Mouse (Mus musculus) CH12F3 (cell line): Measurements from ENCODE around the gene Selp.

ENCODE experiments used
- in situ Hi-C: fragments of 300-500 bp; cut with MboI; formaldehyde crosslinking; loops from 2 replicates; pipeline ENCODE4 v1.14.3; 2020; ENCODE audit warnings: low sequenced_read_pairs

Selp gene

DNA sequence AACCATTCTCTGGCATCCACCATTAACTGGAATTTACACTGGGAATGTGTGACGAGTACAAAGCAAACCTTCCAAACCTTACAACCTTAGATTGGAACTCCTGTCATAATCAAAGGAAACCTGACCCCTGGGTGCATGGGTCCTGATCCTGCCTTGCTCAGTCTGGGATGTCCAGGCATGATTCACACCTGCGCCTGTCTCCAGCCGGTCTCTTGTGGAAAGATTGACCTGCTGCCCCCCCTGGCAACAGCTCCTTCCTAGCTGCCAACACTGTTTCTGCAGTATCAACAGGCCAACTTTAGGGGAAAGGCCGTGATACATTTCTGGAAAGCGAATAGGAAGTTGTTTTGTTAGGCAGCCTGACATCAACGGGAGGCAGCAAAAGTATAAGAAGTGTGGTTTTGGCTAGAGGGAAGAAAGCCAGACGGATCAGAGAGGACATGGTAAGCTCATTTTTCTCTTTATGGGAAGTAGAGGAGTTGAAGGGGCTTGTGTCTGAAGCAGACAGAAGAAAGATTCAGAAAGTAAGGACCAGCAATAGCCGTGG, at the start of gene Selp:
Gene Selp (plus strand): TSS at position 318 of the 547 bp plus-strand sequence.
- in situ Hi-C loops = no loop called here

DNA sequence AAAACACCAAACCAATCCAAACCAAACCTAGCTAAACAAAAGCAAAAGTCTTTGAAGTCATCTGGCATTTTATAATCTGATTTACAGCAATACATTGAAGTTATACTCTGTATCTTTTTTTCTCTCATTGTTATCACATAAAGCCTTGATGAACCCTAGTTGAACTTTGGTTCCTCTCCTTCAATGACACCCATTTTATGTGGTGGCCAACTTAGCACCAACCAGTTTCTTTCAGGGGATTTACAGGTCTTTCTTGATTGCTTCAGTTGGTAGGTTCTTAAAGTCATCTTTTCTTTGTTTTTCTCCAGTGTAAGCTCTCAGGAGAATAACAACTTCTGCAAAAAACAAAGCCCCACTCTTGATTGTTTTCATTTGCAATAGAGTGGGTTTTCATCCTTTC, 45.8 kb upstream of the Selp start:
- in situ Hi-C loops = no loop called here

DNA sequence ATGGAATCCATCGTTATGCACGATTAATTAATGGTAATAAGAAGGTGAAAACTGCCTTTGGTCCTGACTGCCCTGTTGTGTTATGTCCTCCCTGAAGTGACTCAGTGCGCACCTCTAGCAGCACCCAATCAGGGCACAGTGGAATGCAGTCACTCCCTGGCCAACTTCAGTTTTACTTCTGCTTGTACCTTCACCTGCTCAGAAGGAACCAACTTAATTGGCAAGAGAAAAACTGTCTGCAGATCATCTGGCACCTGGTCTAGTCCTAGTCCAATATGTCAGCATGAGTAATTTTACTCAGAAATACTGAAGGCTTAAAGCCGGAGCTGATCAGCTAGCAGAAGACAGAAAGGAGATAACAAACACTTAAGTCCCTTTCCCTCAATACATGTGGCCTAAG, 44.6 kb upstream of the Selp start:
- in situ Hi-C loops = no loop called here

DNA sequence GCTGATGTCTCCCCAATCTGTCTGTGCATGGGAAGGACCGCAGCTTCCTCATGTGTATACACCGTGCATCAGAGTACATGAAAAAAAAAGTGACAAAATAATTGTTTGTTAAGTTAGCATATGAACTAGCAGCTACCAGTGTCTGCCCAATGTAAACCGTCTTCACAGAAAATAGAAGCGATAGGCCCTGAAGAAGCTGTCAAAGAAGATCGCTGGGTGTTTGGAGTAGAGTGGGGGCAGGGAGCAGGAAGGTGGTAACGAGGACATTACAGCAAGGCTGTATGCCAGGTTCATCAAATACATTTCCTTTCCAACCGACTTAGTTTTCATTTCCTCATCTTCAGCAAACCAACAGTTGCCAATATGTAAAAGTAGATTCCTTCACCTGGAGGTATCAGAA, 44.0 kb upstream of the Selp start:
- in situ Hi-C loops = no loop called here

DNA sequence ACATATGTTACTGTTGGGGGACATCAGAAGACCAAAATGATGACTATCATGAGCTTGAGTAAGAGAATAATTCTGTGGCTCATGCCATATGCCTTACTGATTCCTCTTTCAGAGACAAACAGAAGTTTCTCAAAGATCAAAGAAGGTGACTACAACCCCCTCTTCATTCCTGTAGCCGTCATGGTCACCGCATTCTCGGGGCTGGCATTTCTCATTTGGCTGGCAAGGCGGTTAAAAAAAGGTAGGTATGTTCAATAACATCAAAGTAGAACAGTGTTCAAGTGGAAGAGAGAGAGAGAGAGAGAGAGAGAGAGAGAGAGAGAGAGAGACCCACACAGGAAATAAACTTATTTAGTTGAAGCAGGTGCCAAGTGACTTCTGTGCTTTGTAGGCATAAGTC, 43.1 kb upstream of the Selp start:
- in situ Hi-C loops = no loop called here

DNA sequence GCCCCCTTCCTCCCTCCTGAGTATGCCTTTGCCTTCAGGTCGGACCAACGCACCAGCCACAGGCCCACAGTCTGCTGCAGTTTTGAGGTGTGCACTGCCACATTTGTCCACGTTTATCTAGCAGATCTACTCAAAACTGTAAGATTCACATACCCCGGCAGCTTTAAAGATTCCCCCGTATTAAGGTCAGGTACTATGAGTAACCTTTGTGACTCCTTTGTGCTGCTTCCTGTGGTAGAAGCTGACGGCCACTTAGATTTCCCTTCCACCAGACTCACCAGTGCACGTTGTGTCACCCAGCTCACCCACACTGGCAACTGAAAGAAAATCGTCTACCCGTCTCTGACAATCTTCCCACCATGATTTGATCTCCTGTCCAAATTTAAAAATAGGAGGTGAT, 42.0 kb upstream of the Selp start:
- in situ Hi-C loops = no loop called here

DNA sequence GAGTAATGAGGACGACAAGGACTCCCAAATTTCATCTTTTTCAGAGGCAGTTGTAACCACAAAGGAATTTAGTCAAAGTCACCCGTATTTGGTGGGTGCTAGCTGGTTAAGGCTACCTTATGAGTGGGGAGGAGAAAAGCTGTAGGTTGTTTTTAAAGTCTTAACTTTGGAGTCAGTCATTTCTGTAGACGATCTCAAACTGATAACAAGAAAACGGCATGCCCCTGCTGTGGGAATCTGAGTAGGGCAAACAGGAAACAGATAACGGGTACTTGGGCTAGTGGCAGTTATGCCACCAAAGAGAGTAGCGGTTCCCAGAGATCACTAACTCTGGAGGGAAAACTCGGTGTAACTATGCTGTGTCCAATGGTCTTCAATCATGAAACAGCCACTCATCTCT, 41.3 kb upstream of the Selp start:
- in situ Hi-C loops = no loop called here

DNA sequence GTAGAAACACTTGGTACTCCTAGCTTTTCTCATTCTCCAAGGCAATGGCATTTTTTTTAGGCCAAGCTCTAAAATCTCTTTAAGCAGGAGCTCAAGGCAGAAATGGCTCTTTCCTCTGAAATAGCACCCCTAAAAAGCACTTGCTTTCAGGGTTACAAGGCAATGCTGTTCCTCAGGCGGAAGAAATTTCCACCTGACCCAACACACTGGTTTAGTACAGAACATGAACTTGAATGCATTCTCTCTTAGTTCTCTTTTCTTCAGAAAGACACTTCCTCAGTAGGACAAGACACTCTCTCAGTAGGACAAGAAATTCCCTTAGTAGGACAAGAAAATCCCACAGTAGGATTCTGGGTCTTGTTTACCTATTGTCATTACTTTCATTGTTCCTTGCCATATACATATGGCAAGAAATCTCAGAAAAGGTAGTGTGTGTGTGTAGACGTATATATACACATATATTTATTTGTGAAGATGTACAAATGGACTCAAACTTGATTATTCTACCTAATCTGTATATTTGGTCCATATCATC, 40.4 kb upstream of the Selp start:
- in situ Hi-C loops = no loop called here

DNA sequence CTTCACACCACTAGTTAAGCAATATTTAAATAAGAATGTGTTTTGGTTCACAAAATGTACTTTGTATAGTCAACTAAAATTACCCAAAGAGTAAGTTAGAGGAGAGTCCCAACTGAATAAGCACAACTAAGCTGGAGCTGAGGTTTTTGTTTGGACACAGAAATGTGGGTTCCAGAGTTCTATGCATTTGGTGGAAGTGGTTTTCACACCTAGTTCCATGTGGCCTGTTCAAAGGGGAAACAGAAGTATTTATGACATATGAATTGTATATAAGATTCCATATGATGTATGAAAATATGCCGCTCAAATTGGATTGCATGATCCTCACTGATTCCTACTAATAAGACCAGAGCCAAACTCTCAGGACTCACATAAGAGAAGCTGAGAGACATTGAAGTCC, 39.6 kb upstream of the Selp start:
- in situ Hi-C loops = no loop called here

DNA sequence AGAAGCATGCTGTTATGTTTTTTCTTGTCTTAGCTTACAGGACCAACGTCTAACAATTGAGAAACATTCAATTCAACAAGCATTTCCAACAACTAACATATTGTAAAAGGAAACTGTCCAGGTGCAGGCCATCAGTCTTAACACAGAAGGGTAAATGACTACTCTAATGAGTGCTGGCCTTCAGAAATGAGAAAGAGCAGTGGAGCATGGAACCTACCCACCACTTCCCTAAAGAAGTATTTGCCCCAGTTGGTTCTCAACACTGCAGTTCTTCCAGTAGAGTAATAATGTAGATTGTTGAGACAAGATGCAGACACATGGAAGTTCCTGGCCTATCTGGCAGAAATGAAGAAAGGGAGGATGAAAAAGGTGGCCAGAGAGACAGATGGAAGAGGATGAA, 38.6 kb upstream of the Selp start:
- in situ Hi-C loops = no loop called here

DNA sequence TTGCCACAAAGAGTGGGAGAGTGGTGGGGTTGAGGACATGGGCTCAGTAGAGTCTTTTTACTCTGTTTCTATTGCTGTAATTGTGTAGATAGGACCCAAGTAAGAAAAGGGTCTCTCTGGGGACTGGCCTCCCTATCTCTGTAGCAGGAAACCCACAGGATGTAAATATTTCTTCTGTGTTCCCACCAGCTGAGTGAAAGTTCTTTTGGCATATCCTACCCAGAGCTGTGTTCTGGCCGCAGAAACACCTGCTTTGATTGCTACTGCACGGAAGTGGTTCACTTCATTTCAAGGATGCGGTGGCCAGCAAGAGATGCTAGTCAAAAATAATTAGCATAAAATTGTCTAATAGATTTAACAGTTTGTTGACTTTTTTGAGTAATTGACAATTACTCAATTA, 38.0 kb upstream of the Selp start:
- in situ Hi-C loops = no loop called here

DNA sequence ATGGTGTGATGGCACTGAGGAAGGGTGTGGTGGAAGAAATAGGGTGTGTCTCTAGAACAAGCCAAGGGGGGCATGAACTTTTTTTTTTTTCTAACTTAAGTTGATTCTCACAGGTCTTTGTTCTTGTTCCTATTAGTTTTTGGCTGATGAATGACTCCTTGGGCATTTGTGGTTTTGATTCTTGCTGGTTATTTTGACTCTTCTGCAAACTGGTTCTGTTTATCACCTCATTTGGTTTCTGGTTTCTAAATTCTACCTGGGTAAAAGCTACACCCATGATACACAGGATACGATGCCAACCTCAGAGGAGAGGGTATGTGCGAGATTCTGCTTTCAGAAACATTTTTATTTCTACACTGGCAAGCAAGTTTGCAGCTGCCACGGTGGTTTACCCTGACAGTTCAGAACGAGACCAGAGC, 36.7 kb upstream of the Selp start:
- in situ Hi-C loops = no loop called here

DNA sequence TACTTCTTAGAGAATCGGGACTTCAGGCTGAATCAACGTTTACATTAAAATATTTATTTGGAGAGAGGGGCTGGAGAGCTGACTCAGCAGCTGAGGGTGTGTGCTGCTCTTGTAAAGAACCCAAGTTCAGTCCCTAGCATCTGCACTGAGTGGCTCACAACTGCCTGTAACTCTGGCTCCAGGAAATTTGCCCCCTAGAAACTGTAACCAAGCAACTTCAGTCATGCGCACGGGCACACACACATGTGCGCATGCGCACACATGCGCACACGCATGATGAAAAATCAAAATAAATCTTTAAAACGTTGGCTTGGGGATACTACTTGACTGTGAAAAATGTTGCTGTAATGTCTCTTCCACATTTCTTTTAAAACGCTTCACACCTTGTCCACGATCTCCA, 36.0 kb upstream of the Selp start:
- in situ Hi-C loops = no loop called here

DNA sequence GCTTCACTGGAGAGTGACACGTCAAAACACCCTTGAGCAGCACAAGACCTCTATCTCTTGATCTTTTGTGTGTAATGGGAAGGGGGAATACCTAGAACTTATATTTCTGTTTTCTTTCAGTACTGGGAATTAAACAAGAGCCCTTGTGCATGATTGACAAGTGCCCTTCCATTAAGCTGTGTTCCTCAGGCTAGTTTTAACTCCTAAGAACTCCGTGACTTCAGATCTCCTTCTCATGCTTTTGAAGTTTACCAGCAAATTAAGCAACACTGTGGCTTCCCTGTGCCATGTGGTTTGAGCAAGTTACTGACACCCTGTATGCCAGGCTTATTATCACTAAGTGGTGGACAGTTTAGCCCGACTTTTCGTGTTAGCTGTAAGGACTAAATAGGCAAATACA, 32.0 kb upstream of the Selp start:
- in situ Hi-C loops = no loop called here

DNA sequence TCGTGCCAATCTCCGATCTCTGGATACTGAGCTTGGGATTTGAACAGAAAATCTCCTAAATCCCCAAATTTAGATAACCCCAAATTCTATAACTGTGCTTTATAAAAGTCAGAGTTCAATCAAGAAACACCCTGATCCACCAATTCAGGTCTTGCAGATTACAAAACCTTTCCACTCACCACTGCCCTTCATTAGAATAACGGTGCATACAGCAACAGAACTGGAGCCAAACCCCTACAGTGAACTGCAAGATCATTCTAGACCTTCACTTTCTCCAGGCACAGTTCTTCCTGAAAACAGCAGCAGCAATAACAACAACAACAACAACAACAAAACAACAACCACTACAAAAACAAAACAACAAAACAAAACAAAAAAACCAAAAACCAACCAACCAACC, 28.3 kb upstream of the Selp start:
- in situ Hi-C loops = no loop called here

DNA sequence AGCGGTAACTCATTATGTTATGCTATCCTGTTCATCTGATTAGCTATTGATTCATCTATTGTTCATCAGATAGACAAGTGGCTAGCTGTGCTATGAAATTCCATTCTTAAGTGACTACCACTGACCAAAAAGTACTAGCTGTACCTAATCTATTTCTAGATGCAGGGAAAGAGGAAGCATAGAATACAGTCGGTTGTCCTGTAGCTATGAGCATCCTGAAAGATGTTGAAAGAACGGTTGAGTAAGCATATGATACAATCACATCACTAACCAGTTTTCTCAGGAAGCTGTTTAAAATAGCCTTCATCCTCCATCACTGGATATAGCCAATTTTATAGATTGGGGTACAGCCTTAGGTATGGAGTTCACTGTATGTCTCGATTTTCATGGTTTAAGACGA, 27.2 kb upstream of the Selp start:
- in situ Hi-C loops = no loop called here

DNA sequence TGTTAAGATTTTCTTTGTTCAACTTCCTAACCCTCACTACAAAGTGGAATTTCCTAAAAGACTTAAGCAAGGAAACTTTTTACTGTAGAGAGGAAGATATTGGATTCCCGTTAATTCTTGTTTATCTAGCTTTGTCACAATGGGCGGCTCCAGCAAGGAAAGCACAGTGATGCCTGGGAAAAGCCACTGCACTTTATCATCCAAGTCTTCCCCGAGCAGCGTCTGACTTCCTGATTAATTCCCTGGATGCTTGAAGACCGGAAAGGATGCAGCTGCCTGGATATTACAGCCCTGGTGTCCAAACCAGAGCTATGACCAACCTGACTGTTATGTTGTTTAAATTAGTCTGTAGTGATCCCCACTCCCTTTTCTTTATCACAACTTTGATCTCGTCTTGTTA, 18.3 kb upstream of the Selp start:
- in situ Hi-C loops = no loop called here

DNA sequence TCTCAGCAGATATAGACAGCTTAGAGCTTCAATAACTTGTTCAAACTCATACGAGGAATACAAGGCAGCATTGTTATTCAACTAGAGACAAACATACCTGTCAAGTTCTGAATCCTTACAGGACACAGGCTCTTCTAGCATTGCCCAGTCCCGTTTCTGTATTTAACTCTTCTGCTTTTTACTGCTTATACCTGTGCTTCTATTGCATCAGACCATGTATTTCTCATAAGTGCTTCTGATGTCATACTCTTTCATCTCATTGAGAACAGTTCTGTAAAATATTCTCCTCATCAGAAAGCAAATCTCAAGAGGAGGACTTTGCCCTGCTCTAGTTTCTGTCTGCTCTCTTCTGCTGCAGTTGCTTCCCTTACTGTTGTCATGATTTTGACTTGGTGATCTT, 17.2 kb upstream of the Selp start:
- in situ Hi-C loops = no loop called here

DNA sequence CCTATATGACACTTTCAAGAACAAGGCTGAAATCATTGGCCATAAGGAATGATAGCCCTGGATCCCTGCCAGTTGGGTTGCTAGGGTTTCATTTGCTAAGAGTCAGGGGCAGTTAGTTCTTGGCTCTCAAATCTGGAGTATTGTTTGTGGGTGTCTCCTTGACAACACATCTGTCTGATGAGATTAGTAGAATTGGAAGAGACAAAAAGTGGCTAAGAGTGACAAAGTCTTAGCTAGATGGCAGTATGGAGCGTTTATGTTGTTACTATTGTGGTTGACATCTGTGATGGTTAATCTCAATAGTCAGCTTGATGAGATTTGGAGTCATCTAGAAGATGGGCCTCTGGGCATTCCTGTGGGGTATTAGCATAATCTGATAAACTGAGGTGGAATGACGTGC, 16.7 kb upstream of the Selp start:
- in situ Hi-C loops = no loop called here

DNA sequence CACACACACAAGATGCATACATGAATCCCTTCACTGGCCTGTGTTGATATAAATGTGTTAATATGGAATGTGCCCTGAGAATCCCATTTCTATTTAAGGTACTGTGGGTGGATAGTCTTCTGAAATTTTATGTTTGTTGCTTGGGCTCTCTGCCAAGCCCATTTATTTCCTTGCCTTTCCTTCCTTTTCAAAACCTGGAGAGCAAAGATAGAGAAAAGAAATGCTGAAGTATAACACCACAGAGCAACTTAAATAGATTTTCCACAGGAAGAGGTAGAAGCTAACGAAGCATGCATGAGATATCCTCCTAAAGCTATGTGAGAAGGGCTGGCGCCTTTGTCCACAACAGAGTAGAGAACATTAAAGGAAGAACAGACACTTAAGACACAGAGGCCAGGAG, 5.3 kb upstream of the Selp start:
- in situ Hi-C loops = no loop called here

DNA sequence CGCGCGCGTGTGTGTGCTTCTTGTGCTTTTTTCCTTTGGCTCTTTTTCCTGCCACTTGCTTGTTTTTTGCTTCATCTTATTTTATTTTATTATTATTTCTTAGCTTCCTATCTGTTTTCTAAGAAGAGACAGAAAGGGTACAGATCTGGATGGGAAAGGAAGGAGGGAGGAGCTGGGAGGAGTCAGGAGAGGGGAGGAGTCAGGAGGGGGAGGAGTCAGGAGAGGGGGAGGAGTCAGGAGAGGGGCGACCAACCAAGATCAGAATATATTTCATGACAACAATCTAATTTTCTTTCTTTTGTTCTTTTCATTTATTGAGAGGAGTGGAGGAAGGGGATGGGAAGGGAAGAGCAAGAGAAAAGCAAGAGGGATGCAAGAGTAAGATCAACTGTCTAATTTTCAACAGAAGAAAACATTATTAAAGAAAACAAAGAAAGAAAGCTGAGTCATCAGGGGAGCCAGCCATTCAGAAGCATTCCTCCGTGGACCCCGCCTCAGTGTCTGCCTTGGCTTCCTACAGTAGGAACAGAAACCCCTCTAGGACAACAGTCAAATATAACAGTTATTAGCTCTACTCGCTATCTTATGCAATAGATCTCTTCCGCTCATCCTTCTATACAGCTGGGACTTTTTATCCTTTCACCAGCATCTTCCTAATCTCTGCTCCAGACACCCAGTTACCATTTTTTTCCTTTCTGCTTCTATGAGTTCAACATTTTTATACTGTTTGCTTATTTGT, 4.3 kb upstream of the Selp start:
- in situ Hi-C loops = no loop called here

DNA sequence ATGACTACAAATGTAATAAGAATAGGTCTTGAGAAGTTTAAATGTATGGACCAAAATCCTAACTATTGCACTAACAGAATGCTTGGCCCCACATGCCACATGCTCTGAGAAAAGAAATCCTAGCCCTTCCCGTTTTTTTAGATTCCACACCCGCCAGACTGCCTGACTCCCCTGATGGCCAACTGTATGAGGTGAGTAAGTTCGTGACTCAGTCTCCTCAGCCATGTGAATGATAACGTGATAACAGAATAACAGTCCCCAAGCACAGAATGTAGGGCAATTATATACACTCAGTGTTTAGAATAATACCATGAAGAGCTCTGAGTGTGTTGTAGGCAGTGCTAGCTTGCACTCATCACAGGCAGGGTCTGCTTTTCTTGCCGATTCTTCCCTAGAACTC, 784 bp upstream of the Selp start:
- in situ Hi-C loops = no loop called here

DNA sequence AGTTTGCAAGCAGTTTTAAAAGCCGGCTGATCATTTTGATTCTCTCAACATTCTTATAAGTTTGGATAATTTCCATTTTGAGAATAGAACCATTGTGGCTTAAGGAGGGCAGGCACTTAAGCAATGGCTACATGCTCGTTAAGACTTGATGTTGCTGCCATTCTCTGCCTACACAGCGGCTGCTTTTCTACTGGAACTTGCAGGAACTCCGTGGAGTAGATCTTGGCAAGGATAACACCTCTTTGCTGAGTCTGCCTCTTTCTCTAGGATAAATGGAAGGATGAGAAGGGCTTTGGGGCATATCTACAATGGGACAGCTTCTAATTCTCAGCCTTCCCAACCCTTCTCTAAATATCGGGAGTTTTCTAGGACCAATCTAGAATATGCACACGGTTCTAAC, 583 bp downstream of the Selp start:
- in situ Hi-C loops = no loop called here
